Mouse (Mus musculus) lung, postnatal 0 days (tissue): Measurements from ENCODE around the gene Rtl9.

Experiments
- CTCF ChIP-seq: IDR thresholded peaks from 2 replicates; pipeline ENCODE4 v1.5.1; 2016; ENCODE audit warnings: antibody characterized with exemption, mild to moderate bottlenecking
- EP300 ChIP-seq: IDR thresholded peaks from 2 replicates; pipeline ENCODE4 v1.6.1; 2016; ENCODE audit warnings: antibody characterized with exemption, mild to moderate bottlenecking, control low read depth

- TF ChIP-seq EP300 (0 out of 2 replicates have a peak, but pooled peaks have one; percentile 22), CTCF (no peak)
Measured at GRCm38 (mm10) chrX:143082732-143083131, 16.7 kb upstream of the Rtl9 start.
